Mouse (Mus musculus) bone marrow macrophage, adult 2 months (primary cell): Measurements from ENCODE around the gene Naip1. TPM values are rescaled to one million over a fixed set of nuclear protein-coding genes. Genes with fewer than 3 reads are reported as not detected.

ENCODE experiments used
- H3K27ac ChIP-seq: 2 replicates; pipeline ENCODE4 v1.5.1; 2012; ENCODE audit warnings: low read depth, low read length; ENCODE audit not compliant: insufficient read depth
- H3K4me1 ChIP-seq: 2 replicates; pipeline ENCODE4 v1.6.1; 2012; ENCODE audit warnings: low read length; ENCODE audit not compliant: control insufficient read depth, insufficient read depth
- H3K4me3 ChIP-seq: 2 replicates; pipeline ENCODE4 v1.5.1; 2012; ENCODE audit warnings: mild to moderate bottlenecking, low read length, moderate library complexity; ENCODE audit not compliant: insufficient read depth
- CTCF ChIP-seq: IDR thresholded peaks from 2 replicates; pipeline ENCODE4 v1.5.1; 2012; ENCODE audit warnings: low read depth, mild to moderate bottlenecking, low read length, moderate library complexity
- POLR2A ChIP-seq: IDR thresholded peaks from 2 replicates; pipeline ENCODE4 v1.6.1; 2012; ENCODE audit warnings: mild to moderate bottlenecking, low read depth, low read length, borderline replicate concordance
- polyA plus RNA-seq: library from polyadenylated mRNA; stranded (reverse); fragments of >200 nt; gene quantifications from 2 replicates; pipeline ENCODE4 v1.2.4, GENCODE M21; 2012; ENCODE audit not compliant: missing spikeins, insufficient read depth, insufficient read length

The Naip1 gene
- polyA plus RNA-seq, 1 experiment = 0.25 TPM

DNA sequence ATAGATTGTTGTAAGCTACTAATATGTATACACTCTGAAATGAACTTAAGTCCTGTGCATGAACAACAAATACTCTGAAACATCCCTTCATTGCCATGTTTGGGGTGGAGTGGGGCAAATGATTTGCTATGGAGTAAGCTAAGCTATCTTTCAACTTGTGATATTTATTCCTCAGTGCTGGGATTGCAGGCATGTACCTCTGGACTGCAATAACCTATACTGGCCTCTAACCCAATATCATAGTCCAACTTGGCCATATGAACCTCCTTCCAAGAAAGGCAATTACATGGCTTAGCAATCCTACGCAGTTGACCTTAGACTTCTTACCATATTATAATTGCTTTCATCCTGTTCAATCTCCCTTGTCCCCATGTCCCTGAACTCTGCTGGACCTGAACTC, 82.1 kb downstream of the Naip1 start:
- no peak for TF ChIP-seq POLR2A
- TF ChIP-seq CTCF = no peak
- H3K4me1 ChIP-seq = no peaks in the 10 kb centered on the region
- H3K27ac ChIP-seq = no peak overlapping the region

More for the DNA sequence above, 82.1 kb downstream of the Naip1 start:
- H3K4me3 ChIP-seq = no peak overlapping the region

Other genes starting within 250 kb of the Naip1 start
- gene Naip5, start 206.5 kb downstream of the Naip1 start, polyA plus RNA-seq = 33.6 and 33.7 TPM in 2 replicates
- 26.2 and 29.0 TPM in 2 replicates for gene Naip6, start 135.2 kb downstream of the Naip1 start, polyA plus RNA-seq
- 17.7 and 23.6 TPM in 2 replicates for gene Gtf2h2, start 39.7 kb upstream of the Naip1 start, polyA plus RNA-seq
- gene Ocln, start 99.8 kb upstream of the Naip1 start, polyA plus RNA-seq = 0.44 and 0.50 TPM in 2 replicates
- gene Marveld2, start 164.1 kb upstream of the Naip1 start, polyA plus RNA-seq = 0.47 TPM in 1 of 2 replicates, not detected in the other
- 93.3 and 95.3 TPM in 2 replicates for gene Ak6, start 198.1 kb upstream of the Naip1 start, polyA plus RNA-seq
- 17.5 and 18.6 TPM in 2 replicates for gene Rad17, start 198.2 kb upstream of the Naip1 start, polyA plus RNA-seq
- gene Taf9, start 198.7 kb upstream of the Naip1 start, polyA plus RNA-seq = 2.1 and 3.5 TPM in 2 replicates
- 7.6 and 9.3 TPM in 2 replicates for gene Ccdc125, start 216.8 kb upstream of the Naip1 start, polyA plus RNA-seq